Mouse (Mus musculus) hindbrain, embryonic 16.5 days (tissue): ENCODE measurements around the gene Diras1. TPM values are rescaled to one million over a fixed set of nuclear protein-coding genes. Genes with fewer than 3 reads are reported as not detected.
"Not testable (repeated sequence)": the region's sequence is repeated elsewhere in the genome, so short reads cannot be mapped to it uniquely, and the experiment has no call there.

Source experiments
- ATAC-seq: fragments of 200-750 bp; cut with Nextera tagmentation; 2 replicates; pipeline ENCODE4 v1.8.0; 2017; ENCODE audit warnings: moderate TSS enrichment, moderate library complexity
- H3K27ac ChIP-seq: fragments of 300-500 bp; sonication (generic); 2 replicates; pipeline ENCODE4 v1.5.1; 2014; ENCODE audit warnings: low read depth, mild to moderate bottlenecking, control low read depth, low read length, moderate library complexity
- H3K27me3 ChIP-seq: fragments of 300-500 bp; sonication (generic); replicated peaks from 2 replicates; pipeline ENCODE4 v1.6.1; 2014; ENCODE audit warnings: low read length; ENCODE audit not compliant: control insufficient read depth, insufficient read depth
- H3K36me3 ChIP-seq: fragments of 300-500 bp; sonication (generic); 2 replicates; pipeline ENCODE4 v1.6.1; 2014; ENCODE audit warnings: mild to moderate bottlenecking, low read length, moderate library complexity, mixed read lengths; ENCODE audit not compliant: control insufficient read depth, insufficient read depth
- H3K4me1 ChIP-seq: fragments of 300-500 bp; sonication (generic); 2 replicates; pipeline ENCODE4 v1.6.1; 2014; ENCODE audit warnings: low read depth, low read length; ENCODE audit not compliant: control insufficient read depth, insufficient read depth
- H3K4me2 ChIP-seq: fragments of 300-500 bp; sonication (generic); 2 replicates; pipeline ENCODE4 v1.6.1; 2014; ENCODE audit warnings: mild to moderate bottlenecking, low read length, control low read depth, moderate library complexity
- H3K4me3 ChIP-seq: fragments of 300-500 bp; sonication (generic); 2 replicates; pipeline ENCODE4 v1.5.1; 2014; ENCODE audit warnings: mild to moderate bottlenecking, low read length, control low read depth, moderate library complexity
- H3K9ac ChIP-seq: fragments of 300-500 bp; sonication (generic); 2 replicates; pipeline ENCODE4 v1.6.1; 2014; ENCODE audit warnings: low read depth, mild to moderate bottlenecking, control low read depth, low read length, moderate library complexity
- H3K9me3 ChIP-seq: fragments of 300-500 bp; sonication (generic); 2 replicates; pipeline ENCODE4 v1.6.1; 2014; ENCODE audit warnings: mild to moderate bottlenecking, low read length, moderate library complexity; ENCODE audit not compliant: control insufficient read depth
- WGBS: fragments of 180-500 bp; shearing (Covaris S2); extraction: QIAGEN DNeasy Blood & Tissue Kit; methylation state at CpG from one replicate; pipeline ENCODE4 v1.1.7; 2014; 5-methylcytosine and 5-hydroxymethylcytosine counted together
- polyA plus RNA-seq: library from polyadenylated mRNA; unstranded; fragments of >200 nt; fragmentation: Nextera tagmentation; extraction: Ambion mirVana; gene quantifications from 2 replicates; pipeline ENCODE4 v1.2.1, GENCODE M21; 2015

Gene Diras1
- polyA plus RNA-seq, 1 experiment from 2014 or later: 74.4 TPM

- no peak overlapping the region for H3K4me3 ChIP-seq
- H3K4me2 ChIP-seq: no peak overlapping the region
- H3K27me3 ChIP-seq: no peaks in the 10 kb centered on the region
- ATAC-seq: no peak
- no peaks in the 10 kb centered on the region for H3K9me3 ChIP-seq
- no peak overlapping the region for H3K27ac ChIP-seq
- no peaks in the 10 kb centered on the region for H3K36me3 ChIP-seq
- H3K4me1 ChIP-seq: peaks cover 22% of the 10 kb centered on the region
- 93% methylated on average over 23 of the region's 23 CpGs for WGBS
- H3K9ac ChIP-seq: no peak overlapping the region
Observed at GRCm38 (mm10) chr10:81057406-81058130, 32.1 kb upstream of the Diras1 start.

DNA sequence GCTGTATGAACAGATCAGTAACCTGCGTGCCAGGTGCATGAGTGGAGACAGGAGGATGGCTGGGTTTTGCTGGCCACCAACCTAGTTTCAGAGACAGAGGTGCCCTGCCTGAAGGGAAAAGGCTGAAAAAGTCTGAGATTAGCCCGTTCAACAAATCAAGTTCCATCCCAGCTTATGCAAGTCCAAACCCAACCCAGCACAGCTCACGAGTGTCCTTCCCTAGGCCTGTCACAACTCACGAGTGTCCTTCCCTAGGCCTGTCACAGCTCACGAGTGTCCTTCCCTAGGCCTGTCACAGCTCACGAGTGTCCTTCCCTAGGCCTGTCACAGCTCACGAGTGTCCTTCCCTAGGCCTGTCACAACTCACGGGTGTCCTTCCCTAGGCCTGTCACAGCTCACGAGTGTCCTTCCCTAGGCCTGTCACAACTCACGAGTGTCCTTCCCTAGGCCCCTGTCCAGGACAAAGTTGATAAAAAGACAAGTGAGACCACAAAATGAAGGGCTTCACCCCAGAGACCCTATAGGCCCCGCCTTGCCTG lies 30.4 kb upstream of the Diras1 start:
- ATAC-seq, H3K27ac ChIP-seq, H3K4me2 ChIP-seq, H3K9ac ChIP-seq, H3K4me3 ChIP-seq, H3K9me3 ChIP-seq, H3K27me3 ChIP-seq: not testable (repeated sequence)
- Histone ChIP-seq H3K4me1 (peaks cover 22% of the 10 kb centered on the region), H3K36me3 (peaks cover 15% of the 10 kb centered on the region)
- 83% methylated on average over 11 of the region's 11 CpGs for WGBS

DNA sequence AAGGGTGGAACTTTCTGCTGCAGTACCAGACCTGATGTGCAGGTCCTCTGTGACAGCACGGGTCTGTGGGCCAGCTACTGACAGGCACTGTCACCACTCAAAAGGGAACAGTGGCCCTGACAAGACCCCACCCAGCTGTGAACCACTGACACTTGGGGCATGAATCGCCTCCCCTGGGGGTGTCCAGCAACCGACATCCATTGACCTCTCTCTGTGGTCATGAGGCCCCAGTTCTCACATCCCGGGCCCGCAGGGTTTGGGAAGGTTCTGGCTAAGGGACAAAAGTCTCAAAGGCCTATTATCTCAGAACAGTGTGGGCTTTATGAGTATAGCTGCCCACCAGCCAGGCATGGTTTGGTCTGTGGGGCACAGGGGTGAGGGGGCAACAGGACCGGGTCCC lies 29.7 kb upstream of the Diras1 start:
- no peak overlapping the region for H3K27ac ChIP-seq
- H3K4me1 ChIP-seq: peaks cover 22% of the 10 kb centered on the region
- H3K9ac ChIP-seq: no peak overlapping the region
- ATAC-seq: no peak
- peaks cover 22% of the 10 kb centered on the region for H3K36me3 ChIP-seq
- no peak overlapping the region for H3K4me2 ChIP-seq
- no peaks in the 10 kb centered on the region for H3K9me3 ChIP-seq
- H3K27me3 ChIP-seq: no peaks in the 10 kb centered on the region
- 82% methylated on average over 6 of the region's 6 CpGs for whole genome bisulfite sequencing
- H3K4me3 ChIP-seq: no peak overlapping the region

DNA sequence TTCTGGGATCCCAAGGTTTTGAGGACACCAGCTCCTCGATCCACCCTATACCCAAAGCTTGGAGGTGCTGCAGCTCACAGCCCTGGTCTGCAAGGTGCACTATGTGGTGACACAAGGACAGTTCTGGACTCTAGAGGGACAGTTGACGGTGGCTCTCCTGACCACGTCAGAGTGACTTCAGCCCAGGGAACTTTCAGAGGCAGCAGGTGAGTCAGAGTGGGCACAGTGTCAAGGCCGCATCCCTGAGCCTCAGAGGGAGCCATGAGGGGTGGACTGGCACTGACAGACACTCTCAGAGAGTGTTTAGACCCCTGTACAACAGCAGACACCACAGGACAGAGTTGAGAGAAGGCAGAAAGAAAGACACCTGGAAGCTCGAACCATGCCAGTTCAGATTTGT lies 27.1 kb upstream of the Diras1 start:
- no peak overlapping the region for H3K4me2 ChIP-seq
- peaks cover 45% of the 10 kb centered on the region for H3K36me3 ChIP-seq
- H3K4me3 ChIP-seq: no peak overlapping the region
- no peaks in the 10 kb centered on the region for H3K9me3 ChIP-seq
- WGBS: 94% methylated on average over 5 of the region's 5 CpGs
- peaks cover 1% of the 10 kb centered on the region; the same call in 1 of the 2 replicates for H3K4me1 ChIP-seq
- H3K27ac ChIP-seq: no peak overlapping the region
- ATAC-seq: no peak
- H3K9ac ChIP-seq: no peak overlapping the region
- no peaks in the 10 kb centered on the region for H3K27me3 ChIP-seq

- Histone ChIP-seq H3K27me3 (no peaks in the 10 kb centered on the region), H3K36me3 (peaks cover 59% of the 10 kb centered on the region), H3K9me3 (no peaks in the 10 kb centered on the region), H3K27ac (no peak overlapping the region), H3K4me3 (no peak overlapping the region), H3K4me2 (no peak overlapping the region), H3K9ac (no peak overlapping the region), H3K4me1 (no peaks in the 10 kb centered on the region; the same call in 1 of the 2 replicates)
- WGBS: 95% methylated on average over 6 of the region's 6 CpGs
- no peak for ATAC-seq
Observed at GRCm38 (mm10) chr10:81051133-81051532, 25.7 kb upstream of the Diras1 start.

DNA sequence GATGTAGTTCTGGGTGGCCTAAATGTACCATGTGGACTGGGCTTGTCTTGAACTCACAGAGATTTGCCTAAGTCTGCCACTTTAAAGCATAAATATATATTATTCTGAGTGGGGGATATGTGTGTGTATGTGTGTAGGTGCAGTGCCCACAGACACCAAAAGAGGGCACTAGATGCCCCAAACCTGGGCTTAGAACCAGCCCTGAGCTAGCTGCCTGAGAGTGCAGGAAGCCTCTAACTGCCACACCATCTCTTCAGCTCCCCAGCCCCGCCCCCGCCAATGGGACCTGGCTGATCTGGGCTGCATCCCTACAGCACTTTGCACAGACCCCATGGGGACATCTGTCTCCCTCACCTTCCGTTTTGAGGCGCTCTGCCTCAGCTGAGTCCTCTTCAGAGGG lies 25.2 kb upstream of the Diras1 start:
- Histone ChIP-seq H3K4me1 (no peaks in the 10 kb centered on the region; the same call in 1 of the 2 replicates), H3K9ac (no peak overlapping the region), H3K4me3 (no peak overlapping the region), H3K4me2 (no peak overlapping the region), H3K36me3 (peaks cover 64% of the 10 kb centered on the region), H3K9me3 (no peaks in the 10 kb centered on the region), H3K27ac (no peak overlapping the region), H3K27me3 (no peaks in the 10 kb centered on the region)
- ATAC-seq: no peak
- WGBS: 92% methylated on average over 4 of the region's 4 CpGs

- not testable (repeated sequence) for H3K4me3 ChIP-seq, H3K9ac ChIP-seq, H3K4me1 ChIP-seq, H3K9me3 ChIP-seq, H3K27ac ChIP-seq, H3K27me3 ChIP-seq, H3K4me2 ChIP-seq, ATAC-seq
- WGBS: 93% methylated on average over 14 of the region's 14 CpGs
- H3K36me3 ChIP-seq: peaks cover 61% of the 10 kb centered on the region
Observed at GRCm38 (mm10) chr10:81045246-81045645, 19.8 kb upstream of the Diras1 start.

DNA sequence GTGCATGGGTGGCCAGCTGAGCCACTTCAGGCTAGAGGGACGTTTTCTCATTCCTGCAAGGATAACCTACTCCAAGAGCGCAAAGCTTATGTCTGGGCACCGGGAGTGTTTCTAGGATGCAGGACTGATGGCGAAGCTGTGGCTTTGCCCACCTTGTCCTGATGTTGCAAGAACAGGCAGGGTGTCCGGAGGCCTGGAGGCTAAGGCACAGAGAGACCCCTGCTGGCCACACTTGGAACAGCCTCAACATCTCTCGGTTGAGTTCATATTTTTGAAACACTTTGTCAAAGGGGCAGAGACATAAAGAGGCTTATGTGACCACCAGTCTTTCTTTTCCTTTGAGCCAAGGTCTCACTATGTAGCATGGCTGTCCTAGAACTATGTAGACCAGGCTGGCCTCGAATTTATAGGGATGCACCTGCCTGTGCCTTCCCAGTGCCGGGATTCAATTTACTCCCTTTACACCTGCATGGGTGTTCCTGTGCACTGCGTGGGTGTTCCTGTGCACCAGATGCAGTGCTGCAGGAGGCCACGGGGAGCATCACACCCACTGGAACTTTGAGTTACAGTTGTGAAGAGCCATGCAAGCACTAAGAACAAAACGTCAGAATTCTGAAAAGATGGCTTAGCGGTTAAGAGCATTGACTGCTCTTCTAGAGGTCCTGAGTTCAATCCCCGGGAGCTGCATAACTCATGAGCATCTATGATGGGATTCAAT lies 16.2 kb upstream of the Diras1 start:
- no peaks in the 10 kb centered on the region for H3K27me3 ChIP-seq

DNA sequence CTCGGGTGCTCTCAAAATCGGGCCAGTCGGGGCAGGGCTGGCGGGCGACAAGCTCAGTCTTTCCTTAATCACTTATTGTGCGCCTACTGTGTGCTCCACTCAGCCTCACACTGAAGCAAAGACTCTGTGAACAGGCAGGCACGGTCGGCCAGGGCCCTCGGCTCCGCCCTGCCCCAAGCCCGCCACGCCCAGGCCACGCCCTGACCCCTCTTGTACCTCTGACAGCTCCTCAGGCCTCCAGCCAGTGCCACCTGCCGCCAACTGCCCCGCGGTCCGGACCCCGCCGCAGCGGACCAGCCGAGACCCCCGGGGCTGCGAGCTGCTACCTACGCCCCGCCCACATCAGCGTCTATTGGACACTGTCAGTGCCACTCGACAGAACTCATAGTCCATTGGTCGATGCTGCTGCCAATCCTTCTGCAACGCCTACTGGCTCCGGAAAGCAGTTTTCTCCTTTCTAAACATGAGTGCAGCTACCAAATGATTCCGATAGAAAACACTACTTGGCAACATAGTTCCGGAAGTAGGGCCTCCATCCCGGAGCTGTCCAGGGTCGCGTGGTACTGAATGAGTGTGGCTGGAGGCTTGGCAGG lies 11.6 kb upstream of the Diras1 start, which contains the start of gene Slc39a3:
Gene Slc39a3 (minus strand): TSS at position 439 of the 593 bp plus-strand sequence.
- Histone ChIP-seq H3K9ac (peak within 1 kb of the TSS; percentile 95), H3K27me3 (no peaks in the 10 kb centered on the region), H3K4me1 (peaks cover 6% of the 10 kb centered on the region; the same call in 1 of the 2 replicates), H3K9me3 (no peaks in the 10 kb centered on the region), H3K27ac (peak within 1 kb of the TSS; percentile 71), H3K36me3 (peaks cover 6% of the 10 kb centered on the region; the same call in 1 of the 2 replicates), H3K4me2 (peak within 1 kb of the TSS; percentile 70), H3K4me3 (peak within 1 kb of the TSS; percentile 97)
- under 1% methylated on average over 35 of the region's 35 CpGs for WGBS
- ATAC-seq: peak; percentile 99

More for the DNA sequence above, 16.2 kb upstream of the Diras1 start:
- H3K4me1 ChIP-seq: peaks cover 3% of the 10 kb centered on the region; the same call in 1 of the 2 replicates
- no peak overlapping the region for H3K4me3 ChIP-seq
- peaks cover 27% of the 10 kb centered on the region for H3K36me3 ChIP-seq
- 39% methylated on average over 13 of the region's 13 CpGs for WGBS
- H3K4me2 ChIP-seq: no peak overlapping the region
- no peak for ATAC-seq
- no peaks in the 10 kb centered on the region for H3K9me3 ChIP-seq
- peak overlapping the region; percentile 18; the same call in 1 of the 2 replicates for H3K9ac ChIP-seq
- no peak overlapping the region for H3K27ac ChIP-seq
